Mouse (Mus musculus) brain, embryonic 14.5 days (tissue): Measurements from ENCODE around the gene Trp63.

Experiments
- CTCF ChIP-seq: fragments of 200-500 bp; IDR thresholded peaks from 2 replicates; pipeline ENCODE4 v1.5.1; 2012; ENCODE audit warnings: inconsistent platforms, mild to moderate bottlenecking, moderate library complexity, borderline replicate concordance; ENCODE audit not compliant: insufficient read depth, insufficient read length; ENCODE audit errors: extremely low read depth
- POLR2A ChIP-seq: fragments of 200-500 bp; IDR thresholded peaks from 2 replicates; pipeline ENCODE4 v1.6.1; 2012; ENCODE audit warnings: mild to moderate bottlenecking, inconsistent platforms, borderline replicate concordance; ENCODE audit not compliant: poor library complexity, insufficient read depth, insufficient read length, severe bottlenecking; ENCODE audit errors: extremely low read depth

DNA sequence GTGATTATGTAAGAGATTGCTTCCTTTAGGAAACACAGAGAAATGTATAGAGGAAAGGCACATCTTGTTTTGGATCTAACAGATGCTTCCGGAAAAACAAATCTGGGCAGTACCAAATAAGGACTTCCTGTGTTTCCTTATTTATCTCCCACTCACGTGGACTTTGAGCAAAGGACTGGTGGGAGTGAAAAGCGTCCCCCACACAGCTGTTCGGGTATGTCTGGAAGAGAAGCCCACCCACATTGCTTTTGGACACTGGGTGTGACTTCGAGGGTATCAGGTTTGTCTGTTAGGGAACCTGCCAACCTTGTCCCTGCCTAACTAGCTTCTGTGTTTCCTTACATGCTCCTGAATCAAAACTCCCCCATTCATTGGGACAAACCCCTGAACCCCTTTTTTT lies 3.2 kb upstream of the Trp63 start:
- TF ChIP-seq POLR2A, result no peak
- TF ChIP-seq CTCF, result no peak
